Mouse (Mus musculus) midbrain, embryonic 16.5 days (tissue): ENCODE data around the gene Trim47. TPM values are rescaled to one million over a fixed set of nuclear protein-coding genes. Genes with fewer than 3 reads are reported as not detected.
"Not testable (repeated sequence)": the region's sequence is repeated elsewhere in the genome, so short reads cannot be mapped to it uniquely, and the experiment has no call there.

Experiments
- ATAC-seq: fragments of 200-750 bp; cut with Nextera tagmentation; 2 replicates; pipeline ENCODE4 v1.8.0; 2017; ENCODE audit warnings: moderate TSS enrichment
- H3K27ac ChIP-seq: fragments of 300-500 bp; sonication (generic); 2 replicates; pipeline ENCODE4 v1.5.1; 2014; ENCODE audit warnings: mild to moderate bottlenecking, low read length, mixed read lengths
- H3K27me3 ChIP-seq: fragments of 300-500 bp; sonication (generic); 2 replicates; pipeline ENCODE4 v1.6.1; 2014; ENCODE audit warnings: low read depth, low read length, mixed read lengths; ENCODE audit not compliant: control insufficient read depth, insufficient read depth
- H3K36me3 ChIP-seq: fragments of 300-500 bp; sonication (generic); 2 replicates; pipeline ENCODE4 v1.6.1; 2014; ENCODE audit warnings: mild to moderate bottlenecking, low read length, moderate library complexity, mixed read lengths; ENCODE audit not compliant: control insufficient read depth, insufficient read depth
- H3K4me1 ChIP-seq: fragments of 300-500 bp; sonication (generic); 2 replicates; pipeline ENCODE4 v1.6.1; 2014; ENCODE audit warnings: mild to moderate bottlenecking, low read length, mixed read lengths; ENCODE audit not compliant: control insufficient read depth, insufficient read depth
- H3K4me2 ChIP-seq: fragments of 300-500 bp; sonication (generic); 2 replicates; pipeline ENCODE4 v1.6.1; 2014; ENCODE audit warnings: mild to moderate bottlenecking, low read length, mixed read lengths
- H3K4me3 ChIP-seq: fragments of 300-500 bp; sonication (generic); 2 replicates; pipeline ENCODE4 v1.5.1; 2014; ENCODE audit warnings: low read depth, mild to moderate bottlenecking, low read length, moderate library complexity, mixed read lengths
- H3K9ac ChIP-seq: fragments of 300-500 bp; sonication (generic); 2 replicates; pipeline ENCODE4 v1.6.1; 2014; ENCODE audit warnings: low read depth, low read length, mixed read lengths
- H3K9me3 ChIP-seq: fragments of 300-500 bp; sonication (generic); replicated peaks from 2 replicates; pipeline ENCODE4 v1.6.1; 2014; ENCODE audit warnings: mild to moderate bottlenecking, low read length, mixed read lengths; ENCODE audit not compliant: control insufficient read depth, poor library complexity, severe bottlenecking
- WGBS: fragments of 180-500 bp; shearing (Covaris S2); extraction: QIAGEN DNeasy Blood & Tissue Kit; methylation state at CpG from one replicate; pipeline ENCODE4 v1.1.7; 2014; 5-methylcytosine and 5-hydroxymethylcytosine counted together
- polyA plus RNA-seq: library from polyadenylated mRNA; unstranded; fragments of >200 nt; fragmentation: Nextera tagmentation; extraction: Ambion mirVana; gene quantifications from 2 replicates; pipeline ENCODE4 v1.2.1, GENCODE M21; 2015

The Trim47 gene
- polyA plus RNA-seq, 1 experiment from 2014 or later = 12.7 TPM

DNA sequence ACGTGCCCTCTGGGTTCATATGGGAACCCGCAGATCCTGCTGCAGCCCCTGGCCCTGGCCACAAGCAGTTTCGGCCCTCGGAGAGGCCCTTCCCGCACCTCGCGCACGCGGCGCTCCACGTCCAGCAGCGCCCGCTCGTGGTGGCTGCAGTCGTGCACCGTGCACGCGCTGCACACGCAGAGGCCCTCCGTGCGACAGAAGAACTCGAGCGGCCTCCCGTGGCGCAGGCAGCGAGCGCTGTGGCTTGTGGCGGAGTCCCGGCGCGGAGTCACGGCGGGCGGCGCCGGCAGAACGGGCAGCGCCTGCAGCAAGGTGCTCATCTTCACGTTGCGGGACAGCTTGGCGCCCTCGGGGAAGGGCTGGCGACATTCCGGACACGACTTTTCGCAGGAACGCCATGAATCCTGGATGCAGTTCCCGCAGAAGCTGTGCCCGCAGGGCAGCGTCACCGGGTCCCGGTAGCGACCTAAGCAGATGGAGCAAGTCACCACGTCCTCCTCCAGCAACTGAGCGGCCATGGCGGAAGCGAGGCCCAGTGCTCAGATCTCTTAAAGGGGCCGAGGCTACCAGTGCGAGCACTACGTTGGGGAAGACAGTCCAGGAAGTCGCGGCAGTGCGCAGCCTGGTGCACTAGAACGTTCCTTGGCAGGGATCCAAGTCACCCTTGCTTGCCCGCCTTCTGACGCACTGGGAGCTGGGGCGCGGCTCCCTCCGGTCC lies 3.6 kb upstream of the Trim47 start, which contains the start of gene Trim65:
Trim65 (minus strand) TSS at position 641 of the 718 bp plus-strand sequence.
- H3K9ac ChIP-seq = peak within 1 kb of the TSS; percentile 76
- ATAC-seq = peak; percentile 93
- H3K4me2 ChIP-seq = peak within 1 kb of the TSS; percentile 76
- H3K36me3 ChIP-seq = peaks cover 13% of the 10 kb centered on the region
- WGBS = 1% methylated on average over 67 of the region's 69 CpGs
- H3K4me3 ChIP-seq = peak within 1 kb of the TSS; percentile 62
- H3K27me3 ChIP-seq = no peaks in the 10 kb centered on the region
- peak within 1 kb of the TSS; percentile 90 for H3K27ac ChIP-seq
- H3K4me1 ChIP-seq = peaks cover 14% of the 10 kb centered on the region
- no peaks in the 10 kb centered on the region for H3K9me3 ChIP-seq

DNA sequence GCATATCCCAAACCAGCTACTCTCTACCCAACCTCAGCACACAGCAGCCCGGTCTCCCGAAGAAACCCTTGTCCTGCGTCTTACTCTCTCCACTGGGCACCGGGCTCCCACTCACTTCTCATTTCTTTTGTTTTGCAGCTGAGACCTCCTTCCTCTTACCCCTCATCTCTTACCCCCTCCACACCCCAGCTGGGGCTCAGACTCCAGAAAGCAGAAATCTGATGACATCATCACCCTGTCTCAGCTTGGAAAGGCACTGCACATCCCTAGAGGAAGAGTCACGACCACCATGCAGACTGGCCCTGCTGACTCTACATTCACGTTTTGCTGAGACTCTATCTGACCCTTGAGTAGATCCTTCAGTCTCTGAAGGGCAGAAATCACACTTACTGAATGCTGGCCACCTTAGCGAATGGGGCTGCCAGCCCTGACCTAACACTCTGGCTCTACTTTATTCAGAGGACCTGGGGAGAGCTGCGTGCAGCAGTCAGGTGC lies 3.0 kb upstream of the Trim47 start:
- peak overlapping the region; percentile 62 for H3K4me3 ChIP-seq
- WGBS = 29% methylated on average over 8 of the region's 8 CpGs
- peaks cover 16% of the 10 kb centered on the region for H3K36me3 ChIP-seq
- H3K27me3 ChIP-seq = no peaks in the 10 kb centered on the region
- peak overlapping the region; percentile 90 for H3K27ac ChIP-seq
- peak overlapping the region; percentile 76 for H3K4me2 ChIP-seq
- peaks cover 14% of the 10 kb centered on the region for H3K4me1 ChIP-seq
- ATAC-seq = peak; percentile 6
- H3K9ac ChIP-seq = peak overlapping the region; percentile 76
- no peaks in the 10 kb centered on the region for H3K9me3 ChIP-seq

DNA sequence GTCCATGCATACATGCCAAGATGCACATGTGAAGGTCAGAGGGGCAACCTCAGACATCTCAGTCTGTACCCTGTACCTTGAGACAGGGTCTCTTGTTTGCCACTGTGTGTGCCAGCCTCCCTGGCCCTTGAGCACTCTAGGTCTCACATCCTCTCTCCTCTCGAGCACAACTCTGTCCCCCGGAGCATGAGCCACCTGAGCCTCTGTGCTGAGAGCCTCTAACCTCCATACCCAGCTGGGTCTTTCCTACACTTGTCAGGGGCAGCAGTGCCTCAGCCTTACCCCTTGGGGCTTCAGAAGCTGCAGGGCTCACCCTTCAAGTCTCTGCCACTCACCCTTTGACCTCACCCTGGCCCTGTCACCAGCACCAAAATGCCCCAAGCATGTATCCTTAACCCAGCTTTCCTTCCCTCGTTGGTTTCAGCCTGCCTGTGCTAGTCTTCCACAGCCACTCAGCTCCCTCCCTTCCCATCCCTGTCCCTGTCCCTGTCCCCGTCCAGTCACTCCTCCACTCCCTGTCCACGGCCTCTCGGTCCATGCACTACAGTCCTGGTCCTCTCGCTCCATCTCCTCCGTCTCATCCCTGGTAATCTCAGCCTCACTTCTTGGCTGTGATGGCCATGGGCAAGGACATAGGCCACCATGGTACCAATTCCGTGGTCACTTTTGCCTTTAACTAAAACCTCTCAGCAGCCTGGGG lies 2.2 kb upstream of the Trim47 start:
- H3K9ac ChIP-seq = 0 out of 2 replicates have a peak overlapping the region, but pooled peaks have one; percentile 76
- whole genome bisulfite sequencing = 81% methylated on average over 9 of the region's 9 CpGs
- H3K36me3 ChIP-seq = peaks cover 12% of the 10 kb centered on the region
- no peak for ATAC-seq
- H3K9me3 ChIP-seq = no peaks in the 10 kb centered on the region
- H3K27ac ChIP-seq = no peak overlapping the region
- H3K27me3 ChIP-seq = no peaks in the 10 kb centered on the region
- H3K4me2 ChIP-seq = no peak overlapping the region
- H3K4me3 ChIP-seq = no peak overlapping the region
- peaks cover 14% of the 10 kb centered on the region for H3K4me1 ChIP-seq

DNA sequence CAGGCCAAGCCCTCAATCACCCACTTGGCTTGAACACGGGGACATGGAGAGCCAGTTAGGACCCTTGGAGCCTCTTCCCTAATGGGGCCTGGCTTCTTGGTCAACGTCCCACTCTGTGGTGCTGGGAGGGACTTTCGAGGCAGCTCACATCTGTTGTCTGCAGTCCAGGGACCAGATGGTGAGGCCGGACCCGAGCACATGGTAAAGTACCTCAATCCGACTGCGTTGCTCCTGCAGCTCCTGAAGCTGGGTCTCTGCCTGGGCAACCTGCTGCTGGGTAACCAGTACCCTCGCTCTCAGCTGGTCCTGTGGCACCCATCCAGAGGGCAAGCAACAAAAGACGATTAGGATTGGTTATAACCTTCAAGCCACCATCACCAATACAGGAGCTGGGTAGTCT lies 976 bp upstream of the Trim47 start:
- peaks cover 14% of the 10 kb centered on the region for H3K4me1 ChIP-seq
- WGBS = 71% methylated on average over 9 of the region's 9 CpGs
- H3K4me3 ChIP-seq = no peak overlapping the region
- H3K9me3 ChIP-seq = no peaks in the 10 kb centered on the region
- ATAC-seq = no peak
- H3K9ac ChIP-seq = 0 out of 2 replicates have a peak overlapping the region, but pooled peaks have one; percentile 16
- peaks cover 12% of the 10 kb centered on the region for H3K36me3 ChIP-seq
- H3K27me3 ChIP-seq = no peaks in the 10 kb centered on the region
- H3K27ac ChIP-seq = no peak overlapping the region
- H3K4me2 ChIP-seq = no peak overlapping the region

DNA sequence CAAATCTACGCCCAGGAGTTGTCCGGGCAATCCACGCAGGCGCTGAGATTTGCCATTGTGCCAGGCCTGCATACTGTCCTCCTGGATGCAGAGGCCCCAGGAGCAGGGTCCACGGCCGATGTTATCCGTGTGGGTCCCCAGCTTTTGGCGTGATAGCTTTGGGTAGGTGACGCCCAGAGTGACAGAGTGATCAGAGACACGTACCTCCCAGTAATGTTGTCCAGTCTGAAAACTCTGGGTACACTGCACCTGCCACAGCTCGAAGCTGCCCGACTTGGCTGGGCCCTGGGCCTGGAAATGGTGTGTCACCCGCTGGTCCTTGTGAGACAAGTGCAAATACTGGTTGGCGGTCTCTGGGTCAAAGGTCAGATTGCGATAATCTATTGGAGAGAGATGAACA lies 749 bp downstream of the Trim47 start:
- Histone ChIP-seq H3K4me2 (no peak overlapping the region), H3K9me3 (no peaks in the 10 kb centered on the region), H3K27me3 (no peaks in the 10 kb centered on the region), H3K36me3 (peaks cover 8% of the 10 kb centered on the region; the same call in 1 of the 2 replicates), H3K4me1 (peaks cover 9% of the 10 kb centered on the region), H3K4me3 (no peak overlapping the region), H3K9ac (no peak overlapping the region), H3K27ac (no peak overlapping the region)
- WGBS = 95% methylated on average over 15 of the region's 15 CpGs
- ATAC-seq = no peak

DNA sequence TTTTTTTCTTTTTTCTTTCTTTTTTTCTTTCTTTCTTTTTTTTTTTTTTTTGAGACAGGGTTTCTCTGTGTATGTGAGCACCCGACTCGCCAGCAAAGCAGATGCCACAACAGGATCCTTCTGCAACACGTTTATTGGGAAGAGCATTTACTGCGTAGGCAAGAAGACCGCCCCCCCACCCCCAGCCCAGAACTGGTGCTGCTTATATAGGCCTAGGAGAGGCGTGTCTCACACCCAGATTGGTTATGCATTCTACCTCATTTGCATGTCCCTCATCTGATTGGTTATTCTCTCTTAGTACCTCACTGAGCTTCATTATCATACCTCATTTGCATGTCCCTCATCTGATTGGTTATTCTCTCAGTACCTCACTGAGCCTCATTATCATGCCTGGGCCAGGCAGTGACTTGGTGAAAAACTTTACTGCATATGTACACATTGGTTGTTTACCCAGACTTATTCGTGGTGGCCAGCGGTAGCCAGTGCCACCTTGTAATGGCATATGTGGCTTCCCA lies 5.2 kb downstream of the Trim47 start:
- not testable (repeated sequence) for H3K9me3 ChIP-seq, H3K4me3 ChIP-seq, H3K36me3 ChIP-seq, H3K4me2 ChIP-seq, H3K27me3 ChIP-seq, H3K9ac ChIP-seq, H3K4me1 ChIP-seq, ATAC-seq, H3K27ac ChIP-seq
- 94% methylated on average over 8 of the region's 8 CpGs for WGBS

DNA sequence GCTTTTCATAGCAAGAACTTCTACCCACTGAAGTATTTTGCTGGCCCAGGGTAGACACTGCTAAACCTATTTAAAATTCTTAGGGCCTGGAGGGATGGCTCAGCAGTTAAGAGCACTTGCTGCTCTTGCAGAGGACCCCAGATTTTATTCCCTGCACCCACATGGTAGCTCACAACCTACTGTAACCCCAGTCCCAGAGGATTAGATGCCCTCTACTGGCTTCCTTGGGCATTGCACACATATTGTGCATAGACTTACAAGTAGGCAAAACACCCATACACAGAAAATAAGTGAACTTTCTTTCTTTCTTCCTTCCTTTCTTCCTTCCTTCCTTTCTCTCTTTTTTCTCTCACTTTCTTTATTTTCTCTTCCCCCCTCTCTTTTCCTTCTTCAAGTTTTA lies 9.2 kb downstream of the Trim47 start:
- H3K4me3 ChIP-seq = no peak overlapping the region
- no peak overlapping the region for H3K4me2 ChIP-seq
- H3K9me3 ChIP-seq = no peaks in the 10 kb centered on the region
- no peak overlapping the region for H3K9ac ChIP-seq
- H3K4me1 ChIP-seq = no peaks in the 10 kb centered on the region
- H3K27me3 ChIP-seq = no peaks in the 10 kb centered on the region
- ATAC-seq = no peak
- H3K36me3 ChIP-seq = no peaks in the 10 kb centered on the region
- no peak overlapping the region for H3K27ac ChIP-seq

DNA sequence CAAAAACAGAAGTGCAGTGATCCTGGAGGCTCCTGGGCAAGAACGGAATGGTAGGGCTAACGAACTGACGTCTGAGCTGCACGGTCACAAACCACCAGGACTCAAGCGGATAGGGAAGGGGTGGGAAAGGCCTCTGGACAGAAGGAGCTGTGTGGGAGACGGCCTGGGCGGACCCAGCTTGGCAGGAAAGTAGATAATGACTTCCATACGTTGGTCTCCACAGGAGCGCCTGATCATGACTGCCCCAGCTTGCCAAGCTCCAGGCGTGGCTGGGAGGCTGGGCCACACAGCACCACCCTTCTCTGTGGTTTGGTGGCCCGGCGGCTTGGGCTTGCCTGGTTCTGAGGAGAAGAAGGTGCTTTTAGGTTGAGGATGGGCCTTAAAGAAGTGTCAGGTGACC lies 9.8 kb downstream of the Trim47 start:
- Histone ChIP-seq H3K9me3 (no peaks in the 10 kb centered on the region), H3K4me2 (no peak overlapping the region), H3K9ac (no peak overlapping the region), H3K36me3 (no peaks in the 10 kb centered on the region), H3K4me3 (no peak overlapping the region), H3K27ac (no peak overlapping the region), H3K27me3 (no peaks in the 10 kb centered on the region), H3K4me1 (no peaks in the 10 kb centered on the region)
- 77% methylated on average over 11 of the region's 12 CpGs for WGBS
- no peak for ATAC-seq
